Mouse (Mus musculus) embryonic facial prominence, embryonic 12.5 days (tissue): ENCODE measurements at regions not wholly inside any gene's neighbourhood (a gene's known extent, or its start where the extent isn't known, plus 50 kb on each side); places are given as distances from the start of the nearest gene placed in this dataset.

Experiments used
- ATAC-seq: fragments of 200-750 bp; cut with Nextera tagmentation; 2 replicates; pipeline ENCODE4 v1.8.0; 2017; ENCODE audit not compliant: insufficient number of reproducible peaks, insufficient read depth, low FRiP score, low TSS enrichment
- H3K27ac ChIP-seq: fragments of 300-500 bp; sonication (generic); 2 replicates; pipeline ENCODE4 v1.5.1; 2016; ENCODE audit warnings: mild to moderate bottlenecking
- H3K27me3 ChIP-seq: fragments of 300-500 bp; sonication (generic); 2 replicates; pipeline ENCODE4 v1.6.1; 2016; ENCODE audit warnings: mild to moderate bottlenecking, moderate library complexity
- H3K36me3 ChIP-seq: fragments of 300-500 bp; sonication (generic); 2 replicates; pipeline ENCODE4 v1.6.1; 2016; ENCODE audit warnings: mild to moderate bottlenecking
- H3K4me1 ChIP-seq: fragments of 300-500 bp; sonication (generic); 2 replicates; pipeline ENCODE4 v1.6.1; 2016
- H3K4me2 ChIP-seq: fragments of 300-500 bp; sonication (generic); replicated peaks from 2 replicates; pipeline ENCODE4 v1.6.1; 2016; ENCODE audit warnings: mild to moderate bottlenecking, moderate library complexity
- H3K4me3 ChIP-seq: fragments of 300-500 bp; sonication (generic); 2 replicates; pipeline ENCODE4 v1.5.1; 2016; ENCODE audit warnings: mild to moderate bottlenecking
- H3K9ac ChIP-seq: fragments of 300-500 bp; sonication (generic); 2 replicates; pipeline ENCODE4 v1.6.1; 2016; ENCODE audit warnings: mild to moderate bottlenecking, moderate library complexity
- H3K9me3 ChIP-seq: fragments of 300-500 bp; sonication (generic); 2 replicates; pipeline ENCODE4 v1.6.1; 2016; ENCODE audit warnings: mild to moderate bottlenecking, moderate library complexity
- WGBS: fragments of 180-500 bp; shearing (Covaris S2); methylation state at CpG from one replicate; pipeline ENCODE4 v1.1.7; 2016; 5-methylcytosine and 5-hydroxymethylcytosine counted together

DNA sequence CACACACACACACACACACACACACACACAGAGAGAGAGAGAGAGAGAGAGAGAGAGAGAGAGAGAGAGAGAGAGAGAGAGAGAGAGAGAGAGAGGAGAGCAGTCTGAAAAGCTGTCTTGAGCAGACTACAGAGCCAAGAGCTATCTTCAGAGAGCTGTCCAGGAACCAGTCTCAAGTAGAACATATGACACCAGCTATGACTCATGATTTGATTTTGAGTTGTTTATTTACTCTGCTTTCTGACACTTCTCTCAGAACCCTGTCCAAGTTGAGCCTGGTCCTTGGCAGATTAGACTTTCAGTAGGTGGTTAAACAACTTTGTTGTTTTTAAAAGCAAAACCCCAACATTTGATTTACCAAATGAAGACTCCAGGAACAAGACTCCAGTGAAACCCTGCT is 420.8 kb upstream of the Lcorl start:
- Histone ChIP-seq H3K9me3 (no peaks in the 10 kb centered on the region), H3K4me2 (no peak overlapping the region)
- no peak for ATAC-seq

DNA sequence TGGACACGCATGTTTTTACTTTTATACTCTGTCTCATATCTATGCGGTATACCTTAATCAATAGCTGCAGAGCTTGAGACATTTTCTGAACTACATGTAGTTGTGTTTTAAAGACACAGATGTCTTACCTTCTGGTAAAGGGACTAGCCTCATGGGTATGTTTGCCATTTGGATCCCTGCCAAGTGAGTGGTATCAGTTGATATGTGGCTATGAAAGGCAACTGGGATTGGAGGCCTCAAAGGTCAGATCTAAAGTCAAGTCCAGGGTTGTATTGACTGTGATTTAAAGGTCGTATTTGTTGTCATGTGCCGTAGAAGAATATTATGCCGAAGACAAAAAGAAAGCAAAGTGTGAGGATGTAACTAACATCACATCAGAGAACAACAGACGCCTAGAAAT is 399.3 kb upstream of the Lcorl start:
- Histone ChIP-seq H3K4me3 (no peak overlapping the region), H3K9me3 (no peaks in the 10 kb centered on the region), H3K27ac (no peak overlapping the region), H3K4me1 (no peaks in the 10 kb centered on the region), H3K9ac (no peak overlapping the region), H3K4me2 (no peak overlapping the region), H3K27me3 (no peaks in the 10 kb centered on the region), H3K36me3 (no peaks in the 10 kb centered on the region)
- ATAC-seq, result no peak
- 85% methylated on average over 6 of the region's 6 CpGs for WGBS

More for the DNA sequence above, 420.8 kb upstream of the Lcorl start:
- H3K27ac ChIP-seq, result no peak overlapping the region
- H3K27me3 ChIP-seq, result no peaks in the 10 kb centered on the region
- no peak overlapping the region for H3K4me3 ChIP-seq
- no peaks in the 10 kb centered on the region for H3K4me1 ChIP-seq
- H3K36me3 ChIP-seq, result no peaks in the 10 kb centered on the region
- no peak overlapping the region for H3K9ac ChIP-seq

DNA sequence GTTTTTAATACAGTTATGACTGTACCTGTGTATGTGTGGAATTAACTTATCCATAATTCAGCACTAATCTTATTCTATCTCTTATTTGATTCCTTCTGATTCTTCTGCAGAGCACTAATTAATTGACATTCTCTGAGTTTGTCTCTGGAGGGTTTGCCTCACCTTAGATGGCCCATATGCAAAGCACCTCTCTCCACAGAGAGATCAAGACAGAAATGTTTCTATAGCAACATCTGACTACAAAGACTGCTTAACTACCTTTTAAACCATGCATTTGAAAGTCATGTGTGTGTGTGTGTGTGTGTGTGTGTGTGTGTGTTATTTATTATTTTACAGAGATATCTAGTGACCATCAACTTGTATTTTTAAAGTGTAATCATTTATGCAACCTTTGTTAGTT is 396.5 kb upstream of the Lcorl start:
- no peaks in the 10 kb centered on the region for H3K4me1 ChIP-seq
- H3K27me3 ChIP-seq, result no peaks in the 10 kb centered on the region
- H3K4me2 ChIP-seq, result no peak overlapping the region
- no peak for ATAC-seq
- H3K9me3 ChIP-seq, result no peaks in the 10 kb centered on the region
- H3K9ac ChIP-seq, result no peak overlapping the region
- H3K36me3 ChIP-seq, result no peaks in the 10 kb centered on the region
- no peak overlapping the region for H3K4me3 ChIP-seq
- no peak overlapping the region for H3K27ac ChIP-seq

DNA sequence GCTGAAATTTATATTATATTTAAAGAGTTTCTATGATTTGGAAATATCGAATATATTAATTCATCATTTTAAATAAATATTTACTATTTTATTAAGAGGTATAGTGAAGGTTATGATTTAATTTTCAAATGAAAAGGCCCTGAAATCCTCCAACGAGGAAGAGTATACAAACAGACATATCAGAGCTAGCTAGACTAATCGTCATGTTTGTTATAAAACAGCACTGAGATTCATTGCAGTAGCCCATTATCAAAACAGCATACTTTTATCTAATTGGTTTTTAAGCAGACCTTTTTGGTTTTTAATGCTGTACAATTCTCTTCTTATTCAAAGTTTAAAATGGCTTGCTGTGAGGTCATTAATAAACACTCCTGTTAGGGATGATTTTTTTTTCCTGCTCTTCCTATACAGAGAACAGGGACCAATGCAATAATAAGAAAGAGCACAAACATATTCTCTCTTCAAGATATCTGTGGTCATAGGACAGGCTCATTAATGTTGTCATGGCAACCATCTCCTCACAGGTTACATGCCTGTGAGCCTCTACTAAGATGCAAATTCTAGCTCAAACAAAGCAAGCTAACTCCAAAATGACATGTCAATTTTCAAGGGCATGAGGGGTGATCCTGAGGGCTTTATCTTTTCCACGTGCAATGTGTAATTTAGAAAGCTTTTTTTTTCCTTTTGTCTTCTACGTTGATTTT is 378.1 kb upstream of the Lcorl start:
- H3K9me3 ChIP-seq, result no peaks in the 10 kb centered on the region
- ATAC-seq, result no peak
- no peak overlapping the region for H3K4me3 ChIP-seq
- WGBS, result 81% methylated on average over 5 of the region's 5 CpGs
- H3K4me1 ChIP-seq, result no peaks in the 10 kb centered on the region
- H3K4me2 ChIP-seq, result no peak overlapping the region
- H3K36me3 ChIP-seq, result no peaks in the 10 kb centered on the region
- no peak overlapping the region for H3K27ac ChIP-seq
- no peaks in the 10 kb centered on the region for H3K27me3 ChIP-seq
- H3K9ac ChIP-seq, result no peak overlapping the region

DNA sequence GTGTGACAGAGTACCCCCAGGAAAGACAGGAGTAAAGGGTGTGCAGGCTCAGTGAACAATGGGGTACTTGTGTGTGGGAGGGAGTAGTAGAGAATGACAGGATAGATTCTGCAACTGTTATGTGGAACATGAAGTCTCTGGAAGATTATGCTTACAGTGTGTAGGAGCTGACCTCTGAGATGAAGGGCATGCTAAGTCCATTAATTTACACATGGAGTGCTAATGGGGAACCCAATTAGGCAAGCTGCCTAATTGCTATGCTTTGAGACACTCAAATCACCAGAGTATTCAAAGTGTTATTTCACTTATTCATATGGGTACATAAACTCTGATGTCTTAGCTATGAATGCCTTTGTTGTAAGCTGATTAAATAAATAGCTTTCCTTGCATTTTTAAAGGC is 375.4 kb upstream of the Lcorl start:
- H3K27ac ChIP-seq, result no peak overlapping the region
- no peaks in the 10 kb centered on the region for H3K36me3 ChIP-seq
- H3K4me2 ChIP-seq, result no peak overlapping the region
- no peaks in the 10 kb centered on the region for H3K4me1 ChIP-seq
- ATAC-seq, result no peak
- H3K4me3 ChIP-seq, result no peak overlapping the region
- no peak overlapping the region for H3K9ac ChIP-seq
- H3K27me3 ChIP-seq, result no peaks in the 10 kb centered on the region
- no peaks in the 10 kb centered on the region for H3K9me3 ChIP-seq

DNA sequence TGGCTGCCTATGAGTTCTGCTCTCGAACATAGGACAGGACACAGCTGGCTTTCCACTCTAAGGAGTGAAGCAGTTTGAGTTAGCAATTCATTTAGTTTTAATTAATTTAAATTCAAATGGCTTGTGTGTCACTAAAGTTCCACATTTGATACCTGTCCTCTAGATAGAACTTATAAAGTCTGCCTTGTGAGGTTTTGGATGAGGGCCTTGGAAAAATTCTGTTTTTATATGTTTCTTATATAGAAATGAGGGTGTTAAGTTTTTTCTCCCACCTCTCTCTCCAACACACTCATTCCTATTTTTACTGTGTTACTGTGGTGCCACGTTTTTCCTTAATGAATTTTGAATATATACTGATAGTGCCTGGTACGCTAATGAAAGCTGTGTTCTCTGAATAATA is 371.3 kb upstream of the Lcorl start:
- no peak overlapping the region for H3K27ac ChIP-seq
- H3K4me1 ChIP-seq, result no peaks in the 10 kb centered on the region
- no peak overlapping the region for H3K4me3 ChIP-seq
- ATAC-seq, result no peak
- H3K36me3 ChIP-seq, result no peaks in the 10 kb centered on the region
- H3K4me2 ChIP-seq, result no peak overlapping the region
- no peaks in the 10 kb centered on the region for H3K27me3 ChIP-seq
- no peak overlapping the region for H3K9ac ChIP-seq
- no peaks in the 10 kb centered on the region for H3K9me3 ChIP-seq
- 73% methylated on average over 3 of the region's 3 CpGs for WGBS

DNA sequence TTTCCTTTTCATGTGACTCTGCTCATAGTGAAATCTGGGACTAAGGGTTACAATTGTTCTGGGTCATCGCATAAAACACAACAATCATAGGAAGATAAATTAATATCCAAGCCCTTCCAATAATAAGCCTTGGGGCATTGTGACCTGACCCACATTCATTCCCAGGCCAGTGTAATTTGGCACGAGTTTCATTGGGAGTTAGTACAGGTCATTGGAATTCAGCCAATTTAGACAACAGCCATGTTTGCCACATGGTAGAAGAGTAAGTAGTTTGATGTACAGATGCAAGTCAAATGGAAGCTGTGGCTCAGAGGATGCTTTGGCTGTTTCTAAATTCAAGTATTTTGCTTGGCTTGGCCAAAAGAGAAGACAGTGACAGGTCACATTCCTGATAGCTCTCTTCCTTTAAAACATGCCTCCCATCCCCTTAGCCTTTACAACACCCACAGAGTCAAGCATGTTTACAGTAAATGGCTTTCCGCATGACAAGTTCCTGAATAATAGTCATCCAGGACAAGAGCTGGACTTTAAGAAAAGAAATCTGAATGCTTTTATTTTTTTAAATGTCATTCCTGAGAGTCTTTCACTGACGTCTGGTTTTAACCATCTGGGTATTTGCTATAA is 355.5 kb upstream of the Lcorl start:
- no peak overlapping the region for H3K9ac ChIP-seq
- H3K36me3 ChIP-seq, result no peaks in the 10 kb centered on the region
- H3K4me2 ChIP-seq, result no peak overlapping the region
- ATAC-seq, result no peak
- H3K9me3 ChIP-seq, result no peaks in the 10 kb centered on the region
- no peak overlapping the region for H3K4me3 ChIP-seq
- H3K27ac ChIP-seq, result no peak overlapping the region
- H3K27me3 ChIP-seq, result no peaks in the 10 kb centered on the region
- 59% methylated on average over 4 of the region's 4 CpGs for WGBS
- H3K4me1 ChIP-seq, result no peaks in the 10 kb centered on the region

DNA sequence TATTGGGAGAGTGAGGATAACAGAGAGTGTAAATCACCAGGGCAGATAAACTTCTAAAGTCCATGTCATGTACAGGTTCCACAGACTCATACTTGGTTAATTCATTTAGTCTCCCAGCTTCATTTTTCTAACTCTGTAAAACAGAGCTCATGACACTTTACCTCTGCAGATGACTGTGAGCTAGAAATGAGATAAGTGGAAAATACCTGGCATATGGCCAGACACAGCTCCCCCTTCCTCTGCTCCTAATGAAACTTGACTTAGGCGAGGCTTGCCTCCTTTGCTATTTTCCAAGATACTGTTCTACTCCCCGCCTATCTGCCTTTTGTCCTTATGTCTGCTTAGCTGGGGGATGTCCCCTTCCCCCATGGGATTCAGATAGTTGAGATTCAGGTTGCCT is 351.7 kb upstream of the Lcorl start:
- no peaks in the 10 kb centered on the region for H3K4me1 ChIP-seq
- 81% methylated on average over 2 of the region's 2 CpGs for WGBS
- H3K9me3 ChIP-seq, result no peaks in the 10 kb centered on the region
- H3K4me3 ChIP-seq, result no peak overlapping the region
- no peak for ATAC-seq
- no peak overlapping the region for H3K27ac ChIP-seq
- H3K27me3 ChIP-seq, result no peaks in the 10 kb centered on the region
- H3K4me2 ChIP-seq, result no peak overlapping the region
- no peak overlapping the region for H3K9ac ChIP-seq
- no peaks in the 10 kb centered on the region for H3K36me3 ChIP-seq

DNA sequence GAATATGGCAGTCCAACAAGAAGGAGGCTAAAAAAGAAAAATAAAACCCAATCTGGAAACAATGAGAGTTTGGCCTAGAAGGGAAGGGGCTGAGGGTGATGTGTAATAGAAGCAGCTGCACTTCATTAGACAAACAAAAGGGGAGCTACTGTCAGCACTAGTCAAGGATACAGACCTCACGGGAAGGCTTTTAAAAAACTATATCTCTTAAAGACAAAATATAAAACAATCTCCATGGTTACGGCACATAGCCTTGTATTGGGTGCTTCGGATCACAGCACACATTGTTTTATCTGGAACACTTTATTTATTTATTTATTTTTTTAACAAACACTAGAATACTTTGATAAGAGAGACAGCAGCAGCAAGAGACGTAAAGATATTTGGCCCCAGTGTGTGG is 346.3 kb upstream of the Lcorl start:
- no peaks in the 10 kb centered on the region for H3K4me1 ChIP-seq
- no peak for ATAC-seq
- no peaks in the 10 kb centered on the region for H3K27me3 ChIP-seq
- H3K4me2 ChIP-seq, result no peak overlapping the region
- no peaks in the 10 kb centered on the region for H3K9me3 ChIP-seq
- H3K9ac ChIP-seq, result no peak overlapping the region
- no peaks in the 10 kb centered on the region for H3K36me3 ChIP-seq
- WGBS, result 60% methylated on average over 4 of the region's 4 CpGs
- no peak overlapping the region for H3K4me3 ChIP-seq
- no peak overlapping the region for H3K27ac ChIP-seq

DNA sequence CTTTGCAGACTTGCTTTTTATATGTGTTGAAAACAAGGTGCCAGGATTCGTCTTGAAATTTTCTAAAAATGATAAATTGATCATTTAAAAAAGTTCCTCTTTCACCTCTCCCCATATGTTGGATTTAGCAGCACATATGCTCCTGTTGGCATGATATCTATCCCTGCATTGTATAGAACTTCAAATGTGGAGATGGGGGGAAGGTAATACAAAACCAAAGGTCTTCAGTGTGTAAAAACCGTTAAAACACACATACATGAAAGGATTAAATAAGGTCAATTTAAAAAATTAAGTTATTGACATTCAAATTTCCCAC is 345.0 kb upstream of the Lcorl start:
- Histone ChIP-seq H3K36me3 (no peaks in the 10 kb centered on the region), H3K27ac (no peak overlapping the region), H3K4me2 (no peak overlapping the region), H3K4me1 (no peaks in the 10 kb centered on the region), H3K4me3 (no peak overlapping the region), H3K9ac (no peak overlapping the region), H3K9me3 (no peaks in the 10 kb centered on the region), H3K27me3 (no peaks in the 10 kb centered on the region)
- WGBS, result 69% methylated on average over 2 of the region's 2 CpGs
- no peak for ATAC-seq

DNA sequence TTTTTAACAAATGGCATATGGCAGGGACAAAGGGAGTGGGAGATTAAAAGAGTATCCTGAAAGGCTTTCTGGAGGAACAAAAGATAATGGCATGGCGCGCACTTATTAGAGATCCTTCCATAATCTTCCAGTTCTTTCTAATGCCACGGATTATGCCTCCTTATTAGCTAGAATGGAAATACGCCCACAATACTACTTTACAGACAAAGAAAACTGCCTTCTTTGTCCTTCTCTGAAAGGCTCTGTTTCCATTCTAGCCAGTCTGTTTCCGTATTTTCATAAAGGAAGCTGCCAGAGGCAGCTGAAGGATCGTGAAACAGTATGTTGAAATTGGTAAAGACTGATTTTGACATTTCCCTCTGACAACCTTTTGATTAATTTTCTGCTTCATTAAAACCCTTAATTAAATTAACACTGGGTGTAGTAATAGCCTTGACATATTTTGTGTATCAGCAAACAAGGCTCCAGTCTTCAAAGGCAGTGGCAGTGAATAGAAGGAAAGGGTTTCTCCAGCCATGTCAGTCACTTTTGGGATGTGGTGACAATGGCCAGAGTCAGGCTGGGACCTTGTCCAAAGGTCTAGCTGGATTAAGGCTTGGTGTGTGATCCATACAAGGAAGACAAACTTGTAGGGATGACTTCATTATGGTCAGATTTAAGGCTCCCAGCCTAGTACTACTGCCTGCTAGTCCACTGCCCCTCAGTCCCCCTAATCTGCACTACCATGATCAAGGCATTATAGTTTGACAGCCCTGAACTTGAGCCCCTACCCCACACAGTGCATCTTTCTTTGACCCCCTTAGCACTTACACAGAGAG is 344.4 kb upstream of the Lcorl start:
- no peak overlapping the region for H3K4me3 ChIP-seq
- H3K4me2 ChIP-seq, result no peak overlapping the region
- ATAC-seq, result no peak
- 67% methylated on average over 6 of the region's 6 CpGs for WGBS
- H3K27me3 ChIP-seq, result no peaks in the 10 kb centered on the region
- H3K36me3 ChIP-seq, result no peaks in the 10 kb centered on the region
- no peak overlapping the region for H3K9ac ChIP-seq
- H3K9me3 ChIP-seq, result no peaks in the 10 kb centered on the region
- H3K27ac ChIP-seq, result no peak overlapping the region
- H3K4me1 ChIP-seq, result no peaks in the 10 kb centered on the region

DNA sequence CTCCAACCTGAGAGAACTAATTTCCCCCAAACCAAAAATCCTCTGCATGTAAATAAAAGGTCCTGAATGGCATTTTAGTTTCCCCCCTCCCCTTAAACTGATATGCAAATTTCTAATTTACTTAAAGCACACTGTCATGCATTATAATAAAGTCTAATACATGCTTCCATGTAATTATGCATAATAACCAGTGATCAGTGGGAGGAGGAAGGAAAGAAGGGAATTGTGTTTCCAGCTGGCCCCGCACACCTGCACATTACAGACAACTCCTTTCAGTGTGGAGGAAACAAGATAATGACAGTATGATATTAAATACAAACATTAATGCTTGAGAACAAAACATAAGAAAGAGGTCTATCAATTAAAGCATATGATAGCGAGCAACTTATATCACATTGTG is 329.5 kb upstream of the Lcorl start:
- Histone ChIP-seq H3K36me3 (no peaks in the 10 kb centered on the region), H3K9me3 (no peaks in the 10 kb centered on the region), H3K9ac (no peak overlapping the region), H3K4me3 (no peak overlapping the region), H3K4me2 (no peak overlapping the region), H3K4me1 (no peaks in the 10 kb centered on the region), H3K27me3 (no peaks in the 10 kb centered on the region), H3K27ac (no peak overlapping the region)
- no peak for ATAC-seq
- WGBS, result 83% methylated on average over 2 of the region's 2 CpGs
